Mouse (Mus musculus) thymus, adult 18-20 months (tissue): ENCODE measurements around the gene Tcerg1l.

Experiments
- DNase-seq, 2 experiments: peaks; one replicate each; pipeline ENCODE4 v3.0.0; 2022; ENCODE audit warnings: mixed read lengths in 2 of 2

Tcerg1l gene

DNA sequence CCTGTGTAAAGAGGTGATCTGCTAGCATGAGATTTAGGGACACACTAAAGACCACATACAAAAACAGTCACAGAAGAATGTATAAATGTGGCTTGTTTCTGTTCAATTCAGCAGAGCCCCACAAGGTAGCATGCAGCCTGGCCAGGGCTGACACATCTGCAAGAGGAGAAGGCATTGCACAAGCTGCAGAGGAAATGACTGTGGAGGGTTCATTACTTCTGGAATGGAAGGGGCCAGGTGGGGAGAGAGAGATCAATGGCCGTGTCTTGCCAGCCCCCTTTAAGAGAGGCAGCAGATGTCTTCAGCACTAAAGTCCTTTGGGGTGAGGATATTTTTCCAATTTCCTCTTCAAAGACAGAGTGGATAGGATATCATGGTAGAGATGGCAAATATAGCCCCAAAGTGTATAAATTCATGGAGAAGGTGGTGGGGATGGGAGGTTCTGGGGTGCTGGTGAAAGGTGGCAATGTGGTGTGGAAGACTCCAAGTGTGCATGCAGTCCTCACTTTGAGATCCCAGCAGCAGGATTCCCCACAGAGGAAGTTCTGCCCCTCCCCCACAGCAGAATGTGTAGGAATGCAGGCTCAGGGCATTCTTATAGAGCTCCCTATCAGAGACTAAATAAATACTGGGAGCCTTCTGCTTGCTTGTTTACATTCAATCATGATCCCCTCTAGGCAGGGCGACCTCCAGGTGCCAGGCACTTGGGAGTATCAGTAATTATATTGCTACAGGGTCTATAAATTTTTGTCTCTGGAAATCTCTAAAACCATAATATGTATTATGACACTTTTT, 40.7 kb downstream of the Tcerg1l start:
- DNase-seq, result no peak

GRCm38 (mm10) chr7:138345451-138345850, 52.1 kb downstream of the Tcerg1l start:
- no peak for DNase-seq

DNA sequence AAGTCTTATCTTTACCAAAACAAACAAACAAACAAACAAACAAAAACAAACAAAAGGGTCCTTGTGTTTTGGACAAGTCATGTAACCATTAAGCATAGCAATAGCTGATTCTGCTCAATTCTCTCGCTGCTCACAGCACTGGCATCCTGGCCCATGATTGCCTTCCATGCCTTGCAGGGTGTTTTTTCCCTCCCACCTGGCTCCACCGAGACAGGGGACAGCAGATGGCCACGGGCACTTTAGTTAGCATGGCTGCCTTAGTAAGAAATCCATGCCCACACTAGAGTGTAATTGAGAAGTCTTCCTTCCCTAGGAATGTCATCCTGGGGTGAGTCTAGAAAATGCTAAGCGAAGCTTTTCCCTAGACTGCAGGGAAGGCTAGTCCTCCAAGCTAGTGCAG, 59.1 kb downstream of the Tcerg1l start:
- DNase-seq, result no peak

- no peak for DNase-seq
These were observed 59.6 kb downstream of the Tcerg1l start for GRCm38 (mm10) chr7:138337946-138338345.

DNA sequence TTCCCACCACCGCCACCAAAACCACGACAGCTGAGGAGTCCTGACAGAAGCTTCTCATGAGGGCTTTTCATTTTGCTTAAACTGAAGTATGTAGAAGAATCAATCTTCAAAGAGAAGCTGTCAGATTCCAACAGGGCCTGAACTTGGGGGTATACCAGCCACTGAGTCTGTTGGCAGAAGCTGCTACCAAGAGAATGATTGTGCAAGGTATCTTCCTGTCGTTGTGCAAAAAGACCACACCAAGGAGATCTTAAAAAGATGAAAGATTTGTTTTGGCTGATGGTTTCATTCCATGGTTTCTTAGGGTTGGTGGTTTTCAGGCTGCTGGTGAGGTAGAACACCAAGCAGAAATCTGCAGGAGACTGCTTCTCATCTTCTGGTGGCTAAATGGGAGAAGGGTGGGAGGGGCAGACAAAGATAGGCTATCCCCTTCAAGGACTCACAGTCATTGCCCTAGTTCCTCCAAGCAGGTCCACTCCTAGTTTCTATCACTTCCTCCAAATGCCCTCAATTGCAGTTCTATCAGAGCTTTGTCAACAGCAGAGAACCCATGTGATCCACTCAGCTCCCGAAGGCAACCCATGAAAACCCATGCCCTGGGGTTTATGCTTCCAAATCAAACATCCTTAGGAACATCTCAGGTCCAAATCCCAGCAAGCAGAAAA, 64.9 kb downstream of the Tcerg1l start:
- DNase-seq, result no peak

DNA sequence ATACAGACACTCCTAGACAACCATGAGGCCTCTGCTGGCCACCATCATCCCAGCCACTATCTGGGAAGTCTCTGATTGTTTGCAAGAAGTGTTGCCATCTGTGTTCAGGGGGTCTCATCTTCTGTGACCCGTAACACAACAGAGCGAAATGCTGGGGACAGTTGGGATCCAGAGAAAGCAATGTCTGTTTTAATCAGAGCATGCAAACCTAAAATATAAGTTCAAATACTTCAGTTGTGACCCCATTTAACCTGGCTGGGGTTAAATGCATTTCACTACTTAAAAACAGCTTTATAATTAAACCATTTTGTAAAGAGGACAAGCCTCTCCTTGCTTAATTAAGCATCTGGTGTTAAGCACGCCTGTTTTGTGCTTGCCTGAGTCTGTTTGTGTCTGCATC, 66.3 kb downstream of the Tcerg1l start:
- no peak for DNase-seq

DNA sequence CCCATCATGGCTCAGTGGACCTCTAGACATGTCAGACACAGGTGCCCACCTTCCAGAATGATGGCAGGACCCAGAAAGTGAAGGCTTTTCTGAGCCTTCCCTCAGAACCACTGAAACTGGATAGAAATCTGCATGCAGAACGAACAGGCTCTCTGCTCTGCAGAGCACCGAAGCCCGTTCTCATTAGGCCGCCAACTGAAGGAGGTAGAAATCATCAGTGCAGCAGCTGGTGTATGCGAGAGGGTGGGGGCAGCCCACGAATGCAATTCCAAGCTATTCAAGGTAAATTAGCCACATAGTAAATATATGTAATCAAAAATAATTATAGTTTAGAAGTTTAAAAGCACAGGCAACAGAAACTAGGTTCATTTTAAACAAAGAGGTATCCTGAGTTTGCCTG, 68.9 kb downstream of the Tcerg1l start:
- no peak for DNase-seq

GRCm38 (mm10) chr7:138326760-138327159, 70.8 kb downstream of the Tcerg1l start:
- DNase-seq, result no peak

GRCm38 (mm10) chr7:138313733-138314132, 83.8 kb downstream of the Tcerg1l start:
- no peak for DNase-seq

- DNase-seq, result no peak
These were observed 91.4 kb downstream of the Tcerg1l start for GRCm38 (mm10) chr7:138306126-138306525.

GRCm38 (mm10) chr7:138284790-138285189, 112.7 kb downstream of the Tcerg1l start:
- no peak for DNase-seq

- no peak for DNase-seq
These were observed 122.3 kb downstream of the Tcerg1l start for GRCm38 (mm10) chr7:138275263-138275662.

DNA sequence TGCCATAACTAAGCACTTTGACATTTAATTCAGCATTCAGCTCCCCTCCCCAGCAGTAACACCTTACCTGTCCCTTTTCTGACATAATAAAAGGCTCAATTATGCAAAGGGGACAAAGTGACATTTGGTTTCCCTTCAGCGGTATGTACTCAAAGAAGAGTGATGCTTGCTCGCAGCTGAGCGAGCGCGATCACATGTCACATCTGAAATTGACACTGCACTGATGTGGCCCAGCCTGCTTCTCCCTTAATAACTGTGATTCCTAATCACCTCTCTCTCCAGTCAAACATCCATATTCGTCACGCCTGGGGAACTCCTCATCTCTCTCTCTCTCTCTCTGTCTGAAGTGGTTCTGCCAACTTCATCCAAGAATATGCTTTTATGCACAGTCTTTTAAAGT, 126.2 kb downstream of the Tcerg1l start:
- DNase-seq, result no peak

DNA sequence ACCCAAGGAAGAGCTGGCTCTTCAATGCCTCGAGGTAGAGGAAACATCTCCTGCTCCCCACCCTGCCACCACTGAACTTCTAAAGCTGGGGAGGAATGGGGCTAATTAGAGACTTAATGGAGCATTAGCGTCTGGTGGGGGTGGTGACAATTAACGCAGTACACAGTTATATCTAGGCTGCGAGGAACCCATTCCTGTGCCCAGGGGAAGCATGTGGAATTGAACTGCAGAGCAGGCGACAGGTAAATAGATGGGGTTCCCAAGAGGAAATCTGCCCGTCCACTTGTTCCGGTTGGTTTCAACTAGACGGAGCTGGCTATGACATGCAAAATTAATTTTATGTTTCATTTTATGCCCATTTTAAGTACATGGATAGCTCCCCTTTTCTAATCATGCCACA, 128.1 kb downstream of the Tcerg1l start:
- no peak for DNase-seq

GRCm38 (mm10) chr7:138267976-138268646, 129.4 kb downstream of the Tcerg1l start:
- no peak for DNase-seq

DNA sequence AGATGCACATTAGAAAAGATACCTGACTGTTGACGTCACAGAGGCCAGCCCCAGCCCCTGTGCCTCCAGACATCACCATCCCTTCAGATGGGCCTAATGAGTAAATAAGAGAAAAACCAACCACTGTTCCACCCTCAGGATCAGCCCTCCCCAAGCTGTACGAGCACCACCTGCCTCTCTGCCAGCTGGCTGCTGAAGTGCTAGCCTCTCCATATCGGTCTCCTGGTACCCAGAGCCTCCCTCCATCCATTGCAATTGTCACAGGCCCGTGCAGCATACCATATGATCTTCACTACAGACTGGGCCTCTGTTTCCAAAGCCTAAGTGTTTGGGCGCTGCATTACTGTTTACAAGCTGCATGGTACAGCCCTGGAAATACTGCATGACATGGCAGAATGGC, 148.9 kb downstream of the Tcerg1l start:
- no peak for DNase-seq

GRCm38 (mm10) chr7:138248176-138248575, 149.4 kb downstream of the Tcerg1l start:
- no peak for DNase-seq

- no peak for DNase-seq
These were observed 150.8 kb downstream of the Tcerg1l start for GRCm38 (mm10) chr7:138246684-138247083.

DNA sequence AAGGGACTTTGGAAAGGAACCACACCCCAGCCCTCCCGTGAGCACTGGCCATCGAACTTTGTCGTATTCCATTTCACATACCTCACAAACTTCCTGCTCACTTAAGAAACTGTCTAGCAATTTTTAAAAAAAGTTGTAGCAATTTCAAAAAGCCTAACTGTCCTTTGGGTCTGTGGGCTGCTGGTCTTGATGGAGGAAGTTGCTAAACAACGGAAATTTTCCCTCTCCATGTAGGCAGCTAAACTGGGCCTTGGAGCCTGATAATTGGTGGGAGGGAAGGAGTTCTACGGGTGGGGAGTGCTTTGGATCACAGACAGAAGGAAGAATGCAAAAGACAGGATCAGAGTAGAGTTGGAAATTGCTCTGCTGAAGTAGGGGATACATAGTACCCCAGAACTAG, 155.3 kb downstream of the Tcerg1l start:
- DNase-seq, result no peak

- no peak for DNase-seq
These were observed 159.8 kb downstream of the Tcerg1l start for GRCm38 (mm10) chr7:138237708-138238225.

- DNase-seq, result no peak
These were observed 173.3 kb downstream of the Tcerg1l start for GRCm38 (mm10) chr7:138224252-138224651.

GRCm38 (mm10) chr7:138222951-138223350, 174.6 kb downstream of the Tcerg1l start:
- no peak for DNase-seq

DNA sequence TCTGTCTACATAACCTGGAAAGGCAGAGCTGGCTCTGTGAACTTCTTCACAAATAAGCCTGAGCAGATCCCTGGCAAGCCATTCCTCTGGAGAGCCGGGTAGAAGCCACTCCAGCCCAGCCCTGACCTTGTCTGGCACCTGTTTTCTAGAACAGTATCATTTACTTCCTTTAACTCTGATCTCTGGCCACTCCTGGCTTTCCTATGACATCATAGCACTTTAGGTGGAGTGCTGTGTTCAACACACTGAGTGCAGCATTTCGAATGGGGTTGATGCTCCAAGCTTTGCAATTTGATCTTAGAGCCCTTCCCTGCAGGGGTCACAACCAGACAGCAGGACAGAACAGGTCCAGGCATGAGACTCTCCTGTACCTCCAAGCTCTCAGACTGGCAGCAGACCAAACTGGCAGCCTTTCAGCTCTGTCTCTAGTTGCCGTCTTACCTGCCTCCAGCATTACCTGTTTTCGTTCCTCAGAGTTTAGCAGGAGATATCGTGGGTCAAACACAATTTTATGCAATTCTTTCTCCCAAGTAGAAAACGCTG, 179.9 kb downstream of the Tcerg1l start:
- DNase-seq, result no peak
